Mouse (Mus musculus): ENCODE results near the gene Olfr1513. TPM values are rescaled to one million over a fixed set of nuclear protein-coding genes. Genes with fewer than 3 reads are reported as not detected.
"Not testable (repeated sequence)": the region's sequence is repeated elsewhere in the genome, so short reads cannot be mapped to it uniquely, and the experiment has no call there.

Gene Olfr1513
- 0.05 TPM in 1 of 2 replicates, not detected in the other for polyA plus RNA-seq (2015; fragmentation: Nextera tagmentation; extraction: Ambion mirVana)

GRCm38 (mm10) chr14:52356308-52356707 lies at the start of gene Olfr1513:
Olfr1513 (minus strand) TSS chr14:52356408.
- Histone ChIP-seq H3K36me3 (no peaks in the 10 kb centered on the region), H3K27me3 (no peaks in the 10 kb centered on the region), H3K4me1 (no peaks in the 10 kb centered on the region), H3K4me3 (no peak within 1 kb of the TSS), H3K27ac (no peak within 1 kb of the TSS), H3K4me2 (replicated peaks) (no peak within 1 kb of the TSS), H3K9me3 (no peaks in the 10 kb centered on the region), H3K9ac (no peak within 1 kb of the TSS)
- no peak for ATAC-seq (ENCODE audit: low FRiP score, low read depth)
- 76% methylated on average over 4 of the region's 4 CpGs for WGBS

- no peaks in the 10 kb centered on the region for H3K27me3 ChIP-seq
- 70% methylated on average over 4 of the region's 4 CpGs for WGBS
These were observed 41.1 kb upstream of the Olfr1513 start, which contains the start of gene Olfr1511 for GRCm38 (mm10) chr14:52397279-52397678. Olfr1511 (minus strand) TSS chr14:52397379.

GRCm38 (mm10) chr14:52390084-52390848 lies 34.1 kb upstream of the Olfr1513 start:
- 91% methylated on average over 9 of the region's 9 CpGs for WGBS
- not testable (repeated sequence) for H3K36me3 ChIP-seq; H3K9me3 ChIP-seq; H3K4me1 ChIP-seq; H3K4me2 ChIP-seq (replicated peaks); H3K9ac ChIP-seq; ATAC-seq (ENCODE audit: low FRiP score, low read depth); H3K27ac ChIP-seq; H3K27me3 ChIP-seq; H3K4me3 ChIP-seq

More at GRCm38 (mm10) chr14:52397279-52397678, 41.1 kb upstream of the Olfr1513 start, which contains the start of gene Olfr1511:
- Histone ChIP-seq H3K36me3 (no peaks in the 10 kb centered on the region), H3K9me3 (no peaks in the 10 kb centered on the region), H3K4me2 (replicated peaks) (no peak within 1 kb of the TSS), H3K4me1 (no peaks in the 10 kb centered on the region), H3K27ac (no peak within 1 kb of the TSS), H3K4me3 (no peak within 1 kb of the TSS), H3K9ac (no peak within 1 kb of the TSS)
- ATAC-seq (ENCODE audit: low FRiP score, low read depth): no peak

DNA sequence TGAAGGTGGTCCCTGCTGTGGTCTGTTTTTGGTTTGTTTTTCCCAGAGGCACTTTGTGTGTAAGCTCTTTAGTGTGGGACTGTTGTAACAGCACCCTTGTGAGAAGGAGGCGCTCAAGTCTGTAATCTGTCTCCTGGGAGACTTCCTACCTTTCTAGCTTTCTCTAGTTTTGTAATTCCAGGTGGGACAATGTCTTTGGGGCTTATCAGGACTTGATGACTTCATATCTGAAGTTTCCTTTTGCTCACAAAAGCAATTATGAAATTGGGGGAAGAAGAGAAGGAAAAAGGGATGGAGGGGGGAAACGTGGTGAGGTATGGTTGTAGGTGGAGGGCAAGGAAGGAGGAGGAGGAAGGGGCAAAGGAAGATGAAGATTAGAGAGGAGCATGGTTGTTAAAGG lies 22.9 kb upstream of the Olfr1513 start, which contains the start of gene Olfr1512:
Gene Olfr1512, minus strand, starts transcription at position 101 of the 400 bp plus-strand sequence.
- ATAC-seq (ENCODE audit: low FRiP score, low read depth): no peak
- no peaks in the 10 kb centered on the region for H3K9me3 ChIP-seq
- WGBS: 71% methylated on average over 2 of the region's 2 CpGs
- no peak within 1 kb of the TSS for H3K27ac ChIP-seq
- H3K4me1 ChIP-seq: no peaks in the 10 kb centered on the region
- no peak within 1 kb of the TSS for H3K9ac ChIP-seq
- no peak within 1 kb of the TSS for H3K4me2 ChIP-seq (replicated peaks)
- no peaks in the 10 kb centered on the region for H3K27me3 ChIP-seq
- H3K36me3 ChIP-seq: no peaks in the 10 kb centered on the region
- no peak within 1 kb of the TSS for H3K4me3 ChIP-seq

GRCm38 (mm10) chr14:52368741-52369140 lies 12.5 kb upstream of the Olfr1513 start:
- Histone ChIP-seq H3K27me3 (no peaks in the 10 kb centered on the region), H3K9me3 (no peaks in the 10 kb centered on the region), H3K4me1 (no peaks in the 10 kb centered on the region), H3K4me3 (no peak overlapping the region), H3K4me2 (replicated peaks) (no peak overlapping the region), H3K36me3 (no peaks in the 10 kb centered on the region), H3K27ac (no peak overlapping the region), H3K9ac (no peak overlapping the region)
- WGBS: 91% methylated on average over 3 of the region's 3 CpGs
- no peak for ATAC-seq (ENCODE audit: low FRiP score, low read depth)

- no peaks in the 10 kb centered on the region for H3K4me1 ChIP-seq
- H3K27ac ChIP-seq: no peak overlapping the region
- H3K36me3 ChIP-seq: no peaks in the 10 kb centered on the region
- H3K4me2 ChIP-seq (replicated peaks): no peak overlapping the region; the same call in 1 of the 2 replicates
- H3K27me3 ChIP-seq: 0 out of 2 replicates have a peak, but pooled peaks cover 5% of the 10 kb centered on the region
- ATAC-seq (ENCODE audit: low FRiP score, low read depth): no peak
- H3K9ac ChIP-seq: no peak overlapping the region
- WGBS: 77% methylated on average over 6 of the region's 6 CpGs
- 0 out of 2 replicates have a peak, but pooled peaks cover 4% of the 10 kb centered on the region for H3K9me3 ChIP-seq
- H3K4me3 ChIP-seq: no peak overlapping the region
These were observed 16.7 kb downstream of the Olfr1513 start for GRCm38 (mm10) chr14:52339512-52339852.

DNA sequence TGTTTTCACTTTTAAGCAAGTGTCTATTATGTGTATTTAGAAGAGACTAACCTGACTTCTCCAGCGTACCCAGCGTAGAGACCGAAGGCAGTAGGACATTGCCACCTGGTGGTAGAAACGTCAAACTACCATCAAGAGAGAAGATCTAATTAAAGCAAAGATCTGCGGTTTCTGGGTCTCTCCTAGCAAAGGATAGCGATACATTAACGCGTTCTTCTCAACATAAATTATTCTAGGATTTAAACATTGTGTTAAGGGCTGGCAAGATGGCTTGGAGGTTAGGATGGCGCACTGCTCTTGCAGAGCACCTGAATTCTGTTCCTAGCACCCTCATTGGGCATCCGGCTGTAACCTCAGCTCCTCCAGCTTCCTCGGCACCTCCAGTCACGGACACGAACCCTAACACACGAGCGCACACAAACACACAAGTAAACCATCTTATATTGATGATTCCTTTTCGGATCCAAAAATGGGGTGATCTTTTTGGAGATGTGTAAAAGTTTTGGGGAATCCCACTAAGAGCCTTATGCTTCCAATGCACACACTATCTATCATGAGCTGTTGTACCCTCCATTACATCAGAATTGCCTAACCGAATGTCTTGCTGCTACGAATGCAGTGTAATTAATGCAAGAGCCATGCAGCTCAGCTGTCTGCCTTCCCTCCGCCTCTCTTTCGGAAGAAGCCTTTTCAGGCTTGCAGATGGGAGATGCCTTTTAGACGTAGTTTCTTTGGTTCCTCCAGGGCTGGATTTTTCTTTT lies 17.3 kb downstream of the Olfr1513 start:
- Histone ChIP-seq H3K27me3 (0 out of 2 replicates have a peak, but pooled peaks cover 7% of the 10 kb centered on the region), H3K9ac (no peak overlapping the region), H3K9me3 (no peaks in the 10 kb centered on the region), H3K36me3 (no peaks in the 10 kb centered on the region), H3K4me3 (peak overlapping the region; percentile 24), H3K4me1 (no peaks in the 10 kb centered on the region), H3K27ac (no peak overlapping the region), H3K4me2 (replicated peaks) (peak overlapping the region; percentile 54)
- peak; percentile 52; the same call in 1 of the 2 replicates for ATAC-seq (ENCODE audit: low FRiP score, low read depth)
- WGBS: 29% methylated on average over 21 of the region's 21 CpGs

DNA sequence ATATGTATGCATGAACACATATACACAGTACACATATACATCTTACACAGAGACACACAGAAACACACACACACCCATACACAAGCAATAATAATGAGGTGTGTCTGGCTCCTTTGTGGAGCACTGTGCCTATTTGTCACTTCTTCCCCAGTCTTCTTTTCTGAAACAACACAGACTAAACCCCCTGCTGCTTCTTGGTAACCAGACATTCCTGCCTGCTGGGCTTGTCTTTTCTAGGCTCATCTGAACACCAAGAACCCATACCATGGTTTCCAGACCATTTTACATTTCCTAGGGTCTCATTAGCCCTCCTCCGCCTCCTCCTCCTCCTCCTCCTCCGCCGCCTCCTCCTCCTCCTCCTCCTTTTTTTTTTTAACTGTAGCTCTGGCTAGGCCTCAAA lies 24.0 kb downstream of the Olfr1513 start:
- no peak overlapping the region for H3K9ac ChIP-seq
- no peaks in the 10 kb centered on the region for H3K36me3 ChIP-seq
- H3K27me3 ChIP-seq: peaks cover 57% of the 10 kb centered on the region
- H3K4me2 ChIP-seq (replicated peaks): no peak overlapping the region
- no peaks in the 10 kb centered on the region for H3K9me3 ChIP-seq
- no peaks in the 10 kb centered on the region for H3K4me1 ChIP-seq
- no peak for ATAC-seq (ENCODE audit: low FRiP score, low read depth)
- H3K4me3 ChIP-seq: no peak overlapping the region
- no peak overlapping the region for H3K27ac ChIP-seq
- 80% methylated on average over 1 of the region's 3 CpGs for WGBS

DNA sequence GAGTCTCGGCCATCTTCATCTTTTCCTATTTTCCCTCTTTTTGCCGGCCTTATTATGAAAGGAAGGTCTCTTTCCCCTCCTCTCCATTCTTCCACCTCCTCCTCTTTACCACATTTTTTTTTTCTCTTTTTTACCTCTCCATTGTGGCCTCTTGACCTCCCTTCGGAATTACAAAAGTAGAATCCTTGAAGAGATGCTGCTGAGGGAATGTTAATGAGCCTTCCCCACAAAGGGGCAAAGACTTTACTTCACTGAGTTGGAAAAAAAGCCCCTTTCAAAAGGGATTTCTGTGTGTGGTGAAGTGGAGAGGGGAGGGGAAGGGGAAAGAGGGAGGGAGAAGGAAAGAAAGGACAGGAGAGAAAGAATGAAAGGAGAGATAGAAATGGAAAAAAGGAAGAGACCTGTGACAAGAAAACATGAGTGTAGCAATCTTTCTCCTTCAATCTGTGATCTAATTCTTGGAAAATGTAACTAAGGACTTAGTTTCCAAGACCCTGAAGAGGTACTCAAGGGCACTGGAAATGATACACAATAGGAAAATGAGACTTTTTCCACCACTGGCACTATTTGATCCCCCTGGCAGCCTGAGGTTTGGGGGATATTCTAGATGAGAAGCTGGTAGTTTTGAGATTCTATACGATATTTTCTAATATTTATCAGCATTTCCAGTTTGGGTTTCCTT lies 25.0 kb downstream of the Olfr1513 start:
- no peaks in the 10 kb centered on the region for H3K36me3 ChIP-seq
- no peaks in the 10 kb centered on the region for H3K9me3 ChIP-seq
- no peak overlapping the region for H3K27ac ChIP-seq
- no peaks in the 10 kb centered on the region for H3K4me1 ChIP-seq
- WGBS: 26% methylated on average over 4 of the region's 4 CpGs
- no peak overlapping the region for H3K9ac ChIP-seq
- H3K4me3 ChIP-seq: no peak overlapping the region
- no peak overlapping the region for H3K4me2 ChIP-seq (replicated peaks)
- H3K27me3 ChIP-seq: peaks cover 67% of the 10 kb centered on the region
- no peak for ATAC-seq (ENCODE audit: low FRiP score, low read depth)

DNA sequence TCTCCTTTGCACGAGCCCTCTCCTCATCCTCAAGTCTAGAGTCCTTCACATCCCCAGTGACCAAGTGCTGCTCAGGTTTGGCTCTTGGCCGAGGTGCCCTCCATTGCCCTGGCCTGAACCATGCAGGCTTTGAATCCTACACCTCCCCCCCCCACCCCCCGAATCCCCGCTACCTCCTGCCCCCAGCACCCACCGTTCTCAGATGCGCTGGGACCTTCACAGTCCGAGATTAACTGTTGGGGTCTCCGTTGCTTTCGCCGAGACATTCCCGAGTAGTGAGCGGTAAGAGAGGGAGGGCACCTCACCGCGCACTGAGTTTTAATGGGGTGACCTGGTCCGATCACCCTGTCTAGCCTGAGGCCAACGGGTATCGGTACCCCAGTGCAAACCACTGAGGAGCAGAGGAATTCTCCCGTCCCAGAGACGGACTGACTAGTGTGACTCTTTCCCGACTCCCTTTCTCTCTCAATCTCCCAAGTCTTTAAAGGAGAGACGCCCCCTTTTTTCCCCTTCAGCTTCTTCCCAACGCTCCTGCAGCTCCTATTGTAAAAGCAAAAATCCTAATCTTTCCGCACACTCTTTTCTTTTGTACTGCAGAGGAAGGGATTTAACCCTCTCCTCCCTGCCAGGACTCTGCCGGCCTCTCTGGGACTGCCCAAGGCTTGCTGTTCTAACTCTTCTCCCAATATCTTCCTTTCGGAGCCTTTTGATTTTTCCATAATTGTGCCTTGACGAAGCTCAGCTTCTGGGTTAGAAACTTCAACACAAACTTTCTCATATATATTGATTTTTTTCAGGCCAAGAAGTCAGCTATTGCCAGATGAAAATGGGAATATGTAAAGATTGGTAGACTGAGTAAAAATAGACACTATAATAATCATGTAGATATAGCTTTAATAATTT lies 28.0 kb downstream of the Olfr1513 start, which contains the start of gene Sall2:
Gene Sall2, minus strand, starts transcription at position 853 of the 903 bp plus-strand sequence.
- peak within 1 kb of the TSS; percentile 73 for H3K4me2 ChIP-seq (replicated peaks)
- no peak within 1 kb of the TSS for H3K27ac ChIP-seq
- H3K4me3 ChIP-seq: peak within 1 kb of the TSS; percentile 45
- no peaks in the 10 kb centered on the region for H3K4me1 ChIP-seq
- under 1% methylated on average over 26 of the region's 26 CpGs for WGBS
- H3K36me3 ChIP-seq: no peaks in the 10 kb centered on the region
- H3K27me3 ChIP-seq: peaks cover 87% of the 10 kb centered on the region
- H3K9ac ChIP-seq: peak within 1 kb of the TSS; percentile 43
- peak; percentile 64 for ATAC-seq (ENCODE audit: low FRiP score, low read depth)
- no peaks in the 10 kb centered on the region for H3K9me3 ChIP-seq

GRCm38 (mm10) chr14:52327375-52327901 lies 28.8 kb downstream of the Olfr1513 start:
- no peaks in the 10 kb centered on the region for H3K36me3 ChIP-seq
- WGBS: 2% methylated on average over 14 of the region's 14 CpGs
- peak overlapping the region; percentile 43 for H3K9ac ChIP-seq
- no peaks in the 10 kb centered on the region for H3K4me1 ChIP-seq
- peak overlapping the region; percentile 73 for H3K4me2 ChIP-seq (replicated peaks)
- H3K27ac ChIP-seq: no peak overlapping the region
- H3K4me3 ChIP-seq: peak overlapping the region; percentile 45
- H3K9me3 ChIP-seq: no peaks in the 10 kb centered on the region
- ATAC-seq (ENCODE audit: low FRiP score, low read depth): no peak
- peaks cover 82% of the 10 kb centered on the region for H3K27me3 ChIP-seq

All from limb, embryonic 13.5 days (tissue).